Mouse (Mus musculus): ENCODE measurements at regions not wholly inside any gene's neighbourhood (a gene's known extent, or its start where the extent isn't known, plus 50 kb on each side); places are given as distances from the start of the nearest gene placed in this dataset.
A peak's percentile ranks its signal among the peaks of the same experiment; 100 is the strongest.

DNA sequence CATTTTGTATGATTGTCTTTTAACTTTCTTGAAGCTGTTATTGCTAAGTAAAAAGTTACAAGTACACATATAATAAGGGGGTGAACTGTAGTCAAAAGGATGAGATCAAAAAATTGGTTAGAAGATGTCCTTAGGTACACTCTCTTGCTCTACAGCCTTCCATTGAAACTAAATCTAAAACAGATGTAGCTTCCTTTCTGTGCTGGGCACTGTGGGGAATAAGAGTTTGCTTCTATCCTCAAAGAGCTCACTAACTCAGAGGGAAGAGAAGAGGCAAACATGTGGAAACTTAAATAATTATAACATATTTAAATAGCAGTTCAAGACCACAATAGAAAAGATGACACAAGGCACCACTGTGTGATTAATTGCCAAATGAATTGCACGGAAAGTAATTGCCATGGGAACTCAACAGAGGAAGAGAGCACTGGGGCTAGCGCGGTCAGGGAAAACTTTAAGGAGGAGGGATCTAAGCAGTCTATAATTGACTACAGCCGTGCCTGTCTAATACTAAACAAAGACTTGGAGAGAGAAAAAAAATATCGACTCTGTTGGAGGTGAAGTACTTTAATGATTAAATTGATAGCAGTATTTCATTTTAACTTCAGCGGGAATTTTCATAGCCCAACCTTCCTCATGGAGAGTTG is 57.9 kb upstream of the Ammecr1 start:
- DNase-seq (ENCODE audit: low spot score) = no peak

DNA sequence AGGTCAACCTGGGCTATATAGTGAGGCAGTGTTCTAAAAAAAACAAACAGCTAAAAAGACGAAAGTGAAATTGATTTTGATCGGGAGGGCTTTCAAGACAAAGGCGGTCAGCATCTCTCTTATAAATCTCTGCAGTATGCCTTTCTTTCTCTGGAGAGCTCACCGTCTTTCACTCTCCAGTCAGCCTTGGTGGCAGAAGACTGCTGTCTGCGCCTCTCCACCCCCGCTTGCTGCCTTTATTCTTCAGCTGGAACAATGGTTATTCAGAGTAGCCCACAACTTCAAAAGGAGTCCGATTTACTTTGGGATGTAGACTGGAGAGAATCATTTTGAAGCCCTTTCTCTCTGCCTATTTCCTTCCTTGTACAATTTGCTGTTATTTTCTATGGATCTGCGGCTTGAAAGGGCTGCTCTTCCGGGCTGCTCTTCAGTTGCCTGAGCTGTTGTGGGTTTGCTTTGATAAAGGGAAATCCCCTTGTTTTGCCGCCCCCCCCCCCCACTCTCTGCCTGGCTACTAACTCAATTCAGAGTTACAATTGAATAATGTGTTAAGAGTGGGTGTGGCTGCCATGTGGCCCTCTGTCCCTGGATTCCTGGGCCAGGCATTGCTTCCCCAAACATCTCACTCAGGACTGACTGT is 64.0 kb upstream of the Ammecr1 start:
- peak; percentile 2 for DNase-seq (ENCODE audit: low spot score)

DNA sequence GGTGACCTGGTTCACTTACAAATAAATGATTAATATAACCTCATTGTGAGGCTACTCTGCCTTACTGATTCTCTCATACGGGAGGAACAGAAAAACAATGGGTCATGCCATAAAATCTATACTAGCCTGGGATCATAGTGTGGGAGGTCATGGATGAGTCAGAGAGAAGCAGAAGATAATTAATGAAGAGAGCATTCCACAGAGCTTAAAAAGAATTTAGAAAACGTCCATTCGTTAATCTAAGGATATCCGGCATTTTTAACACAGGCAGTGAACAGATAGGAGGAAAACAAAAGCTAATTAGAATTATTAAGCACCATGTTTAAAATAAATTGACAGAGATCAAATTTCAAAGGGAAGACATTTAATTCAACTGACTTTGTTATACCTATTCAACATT is 59.5 kb upstream of the Rtl9 start:
- DNase-seq (ENCODE audit: low spot score) = no peak

DNA sequence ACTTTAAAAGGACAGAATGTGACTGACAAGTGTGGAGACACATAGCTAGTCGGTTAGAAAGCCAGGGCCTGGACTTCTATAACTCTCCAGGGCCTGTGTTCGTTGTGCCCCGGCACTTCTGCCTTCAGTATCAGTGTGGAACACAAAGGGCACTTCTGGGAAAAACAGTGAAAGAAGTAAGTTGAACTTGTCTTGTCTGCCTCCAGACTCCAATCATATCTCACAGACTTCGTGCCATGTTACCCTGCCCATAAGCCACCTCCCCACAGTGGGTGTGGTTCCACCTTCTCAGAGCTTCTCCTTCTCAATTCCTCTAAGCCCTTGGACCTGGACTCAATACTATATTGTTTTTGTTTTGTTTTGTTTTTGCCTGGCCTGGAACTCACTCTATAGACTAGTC is 55.1 kb upstream of the Rtl9 start:
- DNase-seq (ENCODE audit: low spot score) = no peak

DNA sequence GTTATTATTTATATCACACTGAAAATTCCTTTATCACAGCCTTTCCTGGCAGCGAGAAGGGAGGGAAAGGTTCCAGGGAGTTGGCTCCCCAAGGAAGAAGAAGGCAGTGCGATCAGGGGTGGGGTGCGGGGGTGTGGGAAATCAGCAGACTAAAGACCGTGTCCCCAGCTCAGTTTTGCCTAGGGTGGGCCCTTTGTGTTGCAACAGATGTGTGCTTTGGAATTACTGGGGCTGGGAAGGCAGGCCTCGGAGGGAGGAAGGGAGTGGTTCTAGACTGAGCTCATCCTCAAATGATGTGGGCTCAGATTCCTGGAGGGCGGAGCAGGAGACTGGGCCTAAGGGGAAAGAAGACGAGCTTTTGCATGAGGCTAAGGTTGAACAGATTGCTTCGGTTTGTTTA is 53.1 kb upstream of the Rtl9 start:
- no peak for DNase-seq (ENCODE audit: low spot score)

Measured in T-cell, adult 2 months (primary cell).